Mouse (Mus musculus) hindbrain, embryonic 11.5 days (tissue): ENCODE data around the gene Ptafr. TPM values are rescaled to one million over a fixed set of nuclear protein-coding genes. Genes with fewer than 3 reads are reported as not detected.
"Not testable (repeated sequence)": the region's sequence is repeated elsewhere in the genome, so short reads cannot be mapped to it uniquely, and the experiment has no call there.

Source experiments
- ATAC-seq: fragments of 200-750 bp; cut with Nextera tagmentation; 2 replicates; pipeline ENCODE4 v1.8.0; 2017; ENCODE audit warnings: mild to moderate bottlenecking, moderate TSS enrichment, moderate library complexity; ENCODE audit not compliant: low FRiP score
- DNase-seq: peaks from one replicate; pipeline ENCODE4 v3.0.0-alpha.2; 2015; ENCODE audit warnings: low spot score
- H3K27ac ChIP-seq: fragments of 300-500 bp; sonication (generic); 2 replicates; pipeline ENCODE4 v1.5.1; 2014; ENCODE audit warnings: mild to moderate bottlenecking, low read depth, low read length
- H3K27me3 ChIP-seq: fragments of 300-500 bp; sonication (generic); 2 replicates; pipeline ENCODE4 v1.6.1; 2014; ENCODE audit warnings: mild to moderate bottlenecking, low read length, moderate library complexity, mixed read lengths; ENCODE audit not compliant: control insufficient read depth, insufficient read depth
- H3K36me3 ChIP-seq: fragments of 300-500 bp; sonication (generic); 2 replicates; pipeline ENCODE4 v1.6.1; 2014; ENCODE audit warnings: mild to moderate bottlenecking, low read length, moderate library complexity, mixed read lengths; ENCODE audit not compliant: control insufficient read depth, insufficient read depth
- H3K4me1 ChIP-seq: fragments of 300-500 bp; sonication (generic); replicated peaks from 2 replicates; pipeline ENCODE4 v1.6.1; 2014; ENCODE audit warnings: low read length, mixed read lengths; ENCODE audit not compliant: control insufficient read depth, insufficient read depth
- H3K4me2 ChIP-seq: fragments of 300-500 bp; sonication (generic); replicated peaks from 2 replicates; pipeline ENCODE4 v1.6.1; 2014; ENCODE audit warnings: mild to moderate bottlenecking, low read depth, low read length
- H3K4me3 ChIP-seq: fragments of 300-500 bp; sonication (generic); 2 replicates; pipeline ENCODE4 v1.5.1; 2014; ENCODE audit warnings: low read depth, low read length
- H3K9ac ChIP-seq: fragments of 300-500 bp; sonication (generic); 2 replicates; pipeline ENCODE4 v1.6.1; 2014; ENCODE audit warnings: low read depth, low read length
- H3K9me3 ChIP-seq: fragments of 300-500 bp; sonication (generic); 2 replicates; pipeline ENCODE4 v1.6.1; 2016; ENCODE audit warnings: low read length; ENCODE audit not compliant: control insufficient read depth
- WGBS: fragments of 180-500 bp; shearing (Covaris S2); extraction: QIAGEN DNeasy Blood & Tissue Kit; methylation state at CpG from one replicate; pipeline ENCODE4 v1.1.7; 2014; 5-methylcytosine and 5-hydroxymethylcytosine counted together
- polyA plus RNA-seq: library from polyadenylated mRNA; unstranded; fragments of >200 nt; fragmentation: Nextera tagmentation; extraction: Ambion mirVana; gene quantifications from 2 replicates; pipeline ENCODE4 v1.2.1, GENCODE M21; 2014

The Ptafr gene
- polyA plus RNA-seq, 1 experiment from 2014 or later = 0.37 TPM

DNA sequence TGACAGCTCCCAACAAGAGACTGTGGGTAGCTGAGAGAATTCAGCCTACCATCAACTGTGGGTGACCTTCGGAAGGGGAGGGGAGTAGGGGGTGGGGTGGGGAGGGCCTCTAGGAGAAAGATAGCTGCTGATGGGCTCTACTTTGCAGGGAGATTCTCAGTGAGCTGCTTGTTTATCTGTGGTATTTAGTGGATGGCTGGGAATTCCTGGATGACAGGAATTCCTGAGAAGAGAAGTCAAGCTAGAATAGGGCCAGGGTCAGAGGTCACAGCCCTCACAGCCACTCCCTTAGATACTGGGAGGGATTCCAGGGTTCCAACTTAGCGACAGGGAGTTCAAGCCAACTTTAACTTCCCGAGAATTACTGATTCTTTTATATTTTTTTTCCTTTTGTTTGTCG lies 30.3 kb downstream of the Ptafr start:
- WGBS = 23% methylated on average over 4 of the region's 4 CpGs
- Histone ChIP-seq H3K4me1 (no peaks in the 10 kb centered on the region), H3K4me2 (no peak overlapping the region), H3K27ac (no peak overlapping the region), H3K9ac (no peak overlapping the region), H3K27me3 (no peaks in the 10 kb centered on the region), H3K36me3 (no peaks in the 10 kb centered on the region), H3K9me3 (no peaks in the 10 kb centered on the region), H3K4me3 (no peak overlapping the region)
- no peak for ATAC-seq
- no peak for DNase-seq

DNA sequence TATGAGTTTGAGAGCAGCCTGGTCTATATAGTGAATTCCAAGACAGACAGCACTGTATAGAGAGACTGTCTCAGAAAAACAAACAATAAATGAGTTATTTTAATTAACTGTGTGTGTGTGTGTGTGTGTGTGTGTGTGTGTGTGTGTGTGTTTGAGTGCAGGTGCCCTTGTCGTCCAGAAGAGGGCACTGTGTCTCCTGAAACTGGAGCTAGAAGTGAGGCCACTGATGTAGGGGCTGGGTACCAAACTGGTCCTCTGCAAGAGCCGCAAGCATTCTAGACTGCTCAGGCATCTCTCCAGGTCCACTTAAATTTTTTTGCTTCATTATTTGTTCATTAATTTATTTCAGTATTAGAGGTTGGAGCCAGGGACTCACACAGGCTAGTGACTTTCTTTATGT lies 35.0 kb downstream of the Ptafr start:
- Histone ChIP-seq H3K4me2 (no peak overlapping the region), H3K27ac (no peak overlapping the region), H3K27me3 (no peaks in the 10 kb centered on the region), H3K9ac (no peak overlapping the region), H3K36me3 (no peaks in the 10 kb centered on the region), H3K9me3 (no peaks in the 10 kb centered on the region), H3K4me3 (no peak overlapping the region), H3K4me1 (no peaks in the 10 kb centered on the region)
- 88% methylated on average over 2 of the region's 2 CpGs for WGBS
- DNase-seq = no peak
- ATAC-seq = no peak

DNA sequence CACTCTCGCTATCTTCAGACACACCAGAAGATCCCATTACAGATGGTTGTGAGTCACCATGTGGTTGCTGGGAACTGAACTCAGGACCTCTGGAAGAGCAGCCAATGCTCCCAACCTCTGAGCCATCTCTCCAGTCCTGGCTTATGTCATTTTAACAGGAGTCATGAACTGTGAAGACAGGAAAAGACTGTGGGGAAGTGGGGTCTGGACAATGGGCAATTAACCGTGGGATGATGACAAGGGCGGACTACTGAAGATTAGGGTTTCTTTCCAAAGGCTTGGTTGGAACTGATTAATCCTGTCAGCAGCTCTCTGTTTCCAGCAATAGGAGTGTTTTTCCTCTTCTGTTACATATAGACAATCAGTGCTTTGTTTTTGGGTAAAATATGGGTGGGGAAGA lies 35.9 kb downstream of the Ptafr start:
- 91% methylated on average over 3 of the region's 3 CpGs for WGBS
- no peak overlapping the region for H3K27ac ChIP-seq
- ATAC-seq (no peak), DNase-seq (no peak)
- no peaks in the 10 kb centered on the region for H3K36me3 ChIP-seq
- no peaks in the 10 kb centered on the region for H3K27me3 ChIP-seq
- no peak overlapping the region for H3K4me3 ChIP-seq
- no peaks in the 10 kb centered on the region for H3K9me3 ChIP-seq
- no peak overlapping the region for H3K4me2 ChIP-seq
- no peaks in the 10 kb centered on the region for H3K4me1 ChIP-seq
- H3K9ac ChIP-seq = no peak overlapping the region

DNA sequence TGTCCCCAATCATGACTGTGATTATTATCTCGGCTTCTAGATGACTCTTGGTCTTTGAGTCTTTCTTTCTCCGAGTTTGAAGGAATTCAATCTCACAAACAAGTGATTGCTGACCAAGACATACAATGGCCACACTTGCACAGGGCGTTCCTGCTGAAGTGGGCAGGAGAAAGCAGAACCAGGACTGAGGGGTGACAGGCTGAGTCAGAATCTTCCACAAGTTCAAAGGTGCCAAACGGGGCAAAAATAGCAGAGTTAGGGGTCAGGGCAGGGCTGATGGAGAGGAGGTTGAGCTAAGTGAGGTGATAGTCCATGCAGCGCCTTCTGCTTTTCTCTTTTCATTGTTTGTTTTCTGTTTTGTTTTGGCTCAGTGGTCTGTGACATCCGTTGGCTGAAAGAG lies 36.6 kb downstream of the Ptafr start:
- H3K27ac ChIP-seq = no peak overlapping the region
- no peaks in the 10 kb centered on the region for H3K4me1 ChIP-seq
- H3K9ac ChIP-seq = no peak overlapping the region
- H3K9me3 ChIP-seq = no peaks in the 10 kb centered on the region
- ATAC-seq = no peak
- 79% methylated on average over 6 of the region's 6 CpGs for WGBS
- H3K27me3 ChIP-seq = no peaks in the 10 kb centered on the region
- H3K36me3 ChIP-seq = no peaks in the 10 kb centered on the region
- no peak for DNase-seq
- H3K4me3 ChIP-seq = no peak overlapping the region
- no peak overlapping the region for H3K4me2 ChIP-seq

DNA sequence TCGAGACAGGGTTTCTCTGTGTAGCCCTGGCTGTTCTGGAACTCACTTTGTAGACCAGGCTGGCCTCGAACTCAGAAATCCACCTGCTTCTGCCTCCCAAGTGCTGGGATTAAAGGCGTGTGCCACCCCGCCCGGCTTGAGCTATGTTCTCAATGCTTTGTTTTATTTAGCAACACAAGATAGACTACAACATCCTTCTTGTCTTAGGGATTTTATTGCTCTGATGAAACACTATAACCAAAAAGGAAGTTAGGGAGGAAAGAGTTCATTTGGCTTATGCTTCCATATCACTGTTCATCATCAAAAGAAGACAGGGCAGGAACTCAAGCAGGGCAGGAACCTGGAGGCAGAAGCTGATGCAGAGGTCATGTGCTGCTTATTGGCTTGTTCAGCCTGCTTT lies 37.4 kb downstream of the Ptafr start:
- H3K4me1 ChIP-seq, H3K27me3 ChIP-seq: not testable (repeated sequence)

DNA sequence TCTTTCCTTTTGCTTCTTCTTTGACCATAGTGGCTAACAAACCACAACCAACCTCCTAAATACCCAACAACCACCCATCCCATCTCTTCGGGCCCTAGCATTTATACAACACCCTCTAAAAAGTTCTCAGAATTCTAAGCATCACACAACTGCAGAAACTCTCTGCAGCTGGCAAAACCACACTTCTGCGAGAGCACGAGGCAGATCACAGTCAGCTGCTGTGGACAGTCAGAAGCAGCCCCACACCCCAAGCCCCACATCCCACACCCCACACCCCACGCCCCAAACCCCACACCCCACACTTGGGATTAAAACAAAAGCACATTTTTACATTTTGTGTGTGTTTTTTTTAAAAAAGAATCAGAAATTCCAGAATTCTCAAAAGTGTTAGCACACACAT lies 39.6 kb downstream of the Ptafr start:
- DNase-seq (no peak), ATAC-seq (no peak)
- Histone ChIP-seq H3K27ac (no peak overlapping the region), H3K9ac (no peak overlapping the region), H3K4me2 (no peak overlapping the region), H3K9me3 (no peaks in the 10 kb centered on the region), H3K27me3 (no peaks in the 10 kb centered on the region), H3K36me3 (no peaks in the 10 kb centered on the region), H3K4me1 (no peaks in the 10 kb centered on the region), H3K4me3 (no peak overlapping the region)
- 83% methylated on average over 4 of the region's 4 CpGs for WGBS

More for the DNA sequence above, 37.4 kb downstream of the Ptafr start:
- not testable (repeated sequence) for H3K9me3 ChIP-seq, H3K9ac ChIP-seq, H3K36me3 ChIP-seq, H3K4me3 ChIP-seq, DNase-seq, H3K4me2 ChIP-seq, H3K27ac ChIP-seq, ATAC-seq
- 86% methylated on average over 4 of the region's 5 CpGs for WGBS

DNA sequence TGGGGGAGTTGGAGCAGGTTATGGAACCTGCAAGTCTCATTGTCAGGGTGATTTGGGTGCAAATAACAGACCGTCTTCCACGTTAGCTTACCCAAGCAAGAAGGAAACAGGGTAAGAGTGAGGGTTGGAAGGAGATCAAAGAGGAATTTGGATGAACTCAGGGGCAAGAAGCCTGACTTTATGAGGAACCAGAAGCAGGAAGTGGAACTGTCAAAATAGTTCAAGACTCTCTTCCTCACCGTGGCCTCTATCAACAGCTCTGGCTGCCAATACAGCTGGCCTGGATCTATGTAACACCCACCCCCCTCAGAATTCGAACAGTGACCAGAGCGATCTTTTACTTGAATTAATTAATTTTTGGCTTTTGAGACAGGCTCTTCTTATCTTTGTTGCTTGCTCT lies 41.9 kb downstream of the Ptafr start:
- no peaks in the 10 kb centered on the region for H3K27me3 ChIP-seq
- H3K4me2 ChIP-seq = no peak overlapping the region
- H3K9me3 ChIP-seq = no peaks in the 10 kb centered on the region
- no peak overlapping the region for H3K9ac ChIP-seq
- no peaks in the 10 kb centered on the region for H3K36me3 ChIP-seq
- no peak overlapping the region for H3K27ac ChIP-seq
- ATAC-seq (no peak), DNase-seq (no peak)
- H3K4me1 ChIP-seq = no peaks in the 10 kb centered on the region
- H3K4me3 ChIP-seq = no peak overlapping the region
- 84% methylated on average over 5 of the region's 5 CpGs for WGBS

DNA sequence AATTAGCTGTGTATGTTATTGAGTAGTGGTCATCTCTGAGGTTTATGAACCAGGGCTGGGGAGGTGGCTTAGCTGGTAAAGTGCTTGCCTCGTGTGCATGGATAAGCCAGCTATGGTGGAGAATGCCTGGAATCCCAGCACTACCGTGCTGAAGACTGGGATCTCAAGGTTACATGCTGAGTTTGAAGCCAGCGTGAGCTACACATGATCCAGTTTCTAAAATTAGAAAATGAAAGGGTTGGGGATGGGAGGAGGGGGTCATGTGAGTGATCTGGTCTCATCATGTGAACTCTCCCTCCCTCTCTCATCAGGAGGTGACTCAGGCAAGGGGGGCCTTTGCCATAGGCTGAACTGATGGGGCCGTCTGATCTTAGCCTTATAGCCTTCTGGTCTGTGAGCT lies 44.3 kb downstream of the Ptafr start:
- Histone ChIP-seq H3K4me1 (no peaks in the 10 kb centered on the region), H3K27me3 (no peaks in the 10 kb centered on the region), H3K9me3 (no peaks in the 10 kb centered on the region), H3K9ac (no peak overlapping the region), H3K4me3 (no peak overlapping the region), H3K36me3 (no peaks in the 10 kb centered on the region), H3K4me2 (no peak overlapping the region), H3K27ac (no peak overlapping the region)
- no peak for DNase-seq
- no peak for ATAC-seq
- 58% methylated on average over 4 of the region's 4 CpGs for WGBS

DNA sequence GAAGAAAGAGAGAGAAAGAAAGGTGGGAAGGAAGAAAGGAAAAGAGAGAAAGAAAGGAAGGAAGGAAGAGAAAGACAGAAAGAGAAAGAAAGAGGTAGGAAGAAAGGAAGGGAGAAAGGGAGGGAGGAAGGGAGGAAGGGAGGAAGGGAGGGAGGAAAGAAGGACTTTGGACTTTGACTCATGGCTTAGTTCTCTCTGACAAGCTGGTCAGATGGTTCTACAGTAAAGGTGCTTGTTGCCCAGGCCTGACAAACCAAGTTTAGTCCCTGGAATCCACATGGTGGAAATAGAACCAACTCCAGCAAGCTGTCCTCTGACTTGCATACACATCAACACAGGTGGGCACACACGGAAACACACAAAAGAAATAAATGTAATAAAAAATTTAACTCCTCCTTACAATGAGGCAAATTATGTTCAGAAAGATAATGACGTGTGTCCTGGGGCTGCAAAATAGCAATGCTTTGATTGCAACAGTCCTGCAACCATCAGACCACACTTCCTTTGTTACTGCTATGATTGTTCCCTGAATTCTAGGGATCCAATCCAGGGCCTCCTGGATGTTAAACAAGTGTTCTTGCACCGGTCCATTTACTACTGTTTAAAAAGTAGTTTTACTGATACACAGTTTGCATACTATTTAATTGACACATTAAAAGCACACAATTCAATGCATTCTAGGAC lies 46.6 kb downstream of the Ptafr start:
- Histone ChIP-seq H3K9ac (no peak overlapping the region), H3K9me3 (no peaks in the 10 kb centered on the region), H3K27me3 (no peaks in the 10 kb centered on the region), H3K4me1 (no peaks in the 10 kb centered on the region), H3K36me3 (no peaks in the 10 kb centered on the region), H3K4me3 (no peak overlapping the region), H3K4me2 (no peak overlapping the region), H3K27ac (no peak overlapping the region)
- no peak for DNase-seq
- no peak for ATAC-seq
- WGBS = 91% methylated on average over 3 of the region's 3 CpGs
